Mouse (Mus musculus) midbrain, postnatal 0 days (tissue): Measurements from ENCODE around the gene Casz1. TPM values are rescaled to one million over a fixed set of nuclear protein-coding genes. Genes with fewer than 3 reads are reported as not detected.

Experiments used
- ATAC-seq: fragments of 200-750 bp; cut with Nextera tagmentation; 2 replicates; pipeline ENCODE4 v1.8.0; 2017; ENCODE audit warnings: moderate number of reproducible peaks, mild to moderate bottlenecking, moderate TSS enrichment, moderate library complexity; ENCODE audit not compliant: low FRiP score
- DNase-seq: peaks from one replicate; pipeline ENCODE4 v3.0.0-alpha.2; 2015; ENCODE audit warnings: low spot score
- H3K27ac ChIP-seq: fragments of 300-500 bp; sonication (generic); 2 replicates; pipeline ENCODE4 v1.5.1; 2014; ENCODE audit warnings: low read depth, mild to moderate bottlenecking, low read length, mixed read lengths
- H3K27me3 ChIP-seq: fragments of 300-500 bp; sonication (generic); 2 replicates; pipeline ENCODE4 v1.6.1; 2014; ENCODE audit warnings: low read length, control low read depth, mixed read lengths; ENCODE audit not compliant: insufficient read depth
- H3K36me3 ChIP-seq: fragments of 300-500 bp; sonication (generic); 2 replicates; pipeline ENCODE4 v1.6.1; 2014; ENCODE audit warnings: low read length, control low read depth, mixed read lengths; ENCODE audit not compliant: insufficient read depth
- H3K4me1 ChIP-seq: fragments of 300-500 bp; sonication (generic); 2 replicates; pipeline ENCODE4 v1.6.1; 2014; ENCODE audit warnings: mild to moderate bottlenecking, control low read depth, antibody characterized with exemption, low read length, mixed read lengths; ENCODE audit not compliant: insufficient read depth
- H3K4me2 ChIP-seq: fragments of 300-500 bp; sonication (generic); 2 replicates; pipeline ENCODE4 v1.6.1; 2014; ENCODE audit warnings: low read depth, mild to moderate bottlenecking, low read length, mixed read lengths; ENCODE audit not compliant: poor library complexity, severe bottlenecking
- H3K4me3 ChIP-seq: fragments of 300-500 bp; sonication (generic); 2 replicates; pipeline ENCODE4 v1.5.1; 2014; ENCODE audit warnings: low read depth, mild to moderate bottlenecking, low read length, moderate library complexity
- H3K9ac ChIP-seq: fragments of 300-500 bp; sonication (generic); replicated peaks from 2 replicates; pipeline ENCODE4 v1.6.1; 2014; ENCODE audit warnings: mild to moderate bottlenecking, low read length, moderate library complexity, mixed read lengths; ENCODE audit not compliant: poor library complexity, severe bottlenecking
- H3K9me3 ChIP-seq: fragments of 300-500 bp; sonication (generic); 2 replicates; pipeline ENCODE4 v1.6.1; 2016; ENCODE audit warnings: low read length, control low read depth
- CTCF ChIP-seq: IDR thresholded peaks from 2 replicates; pipeline ENCODE4 v1.5.1; 2016; ENCODE audit warnings: antibody characterized with exemption, mild to moderate bottlenecking
- WGBS: fragments of 180-500 bp; shearing (Covaris S2); extraction: QIAGEN DNeasy Blood & Tissue Kit; methylation state at CpG from one replicate; pipeline ENCODE4 v1.1.7; 2014; 5-methylcytosine and 5-hydroxymethylcytosine counted together
- polyA plus RNA-seq: library from polyadenylated mRNA; unstranded; fragments of >200 nt; fragmentation: Nextera tagmentation; extraction: Ambion mirVana; gene quantifications from 2 replicates; pipeline ENCODE4 v1.2.1, GENCODE M21; 2015
- total RNA-seq: library from RNA; depleted of rRNA; stranded (reverse); fragments of >200 nt; gene quantifications from 2 replicates; pipeline ENCODE4 v1.2.3, GENCODE M21; 2014

The Casz1 gene
- total and polyA plus RNA-seq, 2 experiments from 2014 or later: 2.0 to 3.7 TPM

GRCm38 (mm10) chr4:148925589-148926359 lies 121.5 kb downstream of the Casz1 start:
- 34% methylated on average over 18 of the region's 18 CpGs for WGBS
- H3K27me3 ChIP-seq: 0 out of 2 replicates have a peak, but pooled peaks cover 13% of the 10 kb centered on the region
- H3K27ac ChIP-seq: no peak overlapping the region
- no peaks in the 10 kb centered on the region for H3K36me3 ChIP-seq
- no peaks in the 10 kb centered on the region for H3K9me3 ChIP-seq
- DNase-seq: no peak
- H3K9ac ChIP-seq: no peak overlapping the region
- no peak for TF ChIP-seq CTCF
- H3K4me2 ChIP-seq: no peak overlapping the region
- no peak for ATAC-seq
- peaks cover 11% of the 10 kb centered on the region; the same call in 1 of the 2 replicates for H3K4me1 ChIP-seq
- no peak overlapping the region for H3K4me3 ChIP-seq

- no peak for ATAC-seq
- H3K27me3 ChIP-seq: 0 out of 2 replicates have a peak, but pooled peaks cover 13% of the 10 kb centered on the region
- no peak overlapping the region for H3K9ac ChIP-seq
- no peak overlapping the region for H3K27ac ChIP-seq
- 39% methylated on average over 8 of the region's 8 CpGs for WGBS
- DNase-seq: no peak
- no peak for TF ChIP-seq CTCF
- no peak overlapping the region for H3K4me3 ChIP-seq
- no peaks in the 10 kb centered on the region for H3K9me3 ChIP-seq
- no peak overlapping the region for H3K4me2 ChIP-seq
- peaks cover 8% of the 10 kb centered on the region; the same call in 1 of the 2 replicates for H3K4me1 ChIP-seq
- no peaks in the 10 kb centered on the region for H3K36me3 ChIP-seq
Observed at GRCm38 (mm10) chr4:148926459-148926858, 122.2 kb downstream of the Casz1 start.

GRCm38 (mm10) chr4:148928316-148928715 lies 124.1 kb downstream of the Casz1 start:
- Histone ChIP-seq H3K4me2 (no peak overlapping the region), H3K9me3 (no peaks in the 10 kb centered on the region), H3K4me3 (no peak overlapping the region), H3K4me1 (no peaks in the 10 kb centered on the region), H3K36me3 (no peaks in the 10 kb centered on the region), H3K9ac (0 out of 2 replicates have a peak overlapping the region, but pooled peaks have one; percentile 24), H3K27ac (no peak overlapping the region), H3K27me3 (0 out of 2 replicates have a peak, but pooled peaks cover 13% of the 10 kb centered on the region)
- ATAC-seq (no peak), DNase-seq (no peak)
- WGBS: 82% methylated on average over 9 of the region's 9 CpGs
- no peak for TF ChIP-seq CTCF

- TF ChIP-seq CTCF: no peak
- no peaks in the 10 kb centered on the region for H3K4me1 ChIP-seq
- no peaks in the 10 kb centered on the region for H3K9me3 ChIP-seq
- no peak overlapping the region for H3K4me3 ChIP-seq
- no peak for ATAC-seq
- 0 out of 2 replicates have a peak, but pooled peaks cover 13% of the 10 kb centered on the region for H3K27me3 ChIP-seq
- H3K4me2 ChIP-seq: no peak overlapping the region
- H3K36me3 ChIP-seq: no peaks in the 10 kb centered on the region
- H3K27ac ChIP-seq: no peak overlapping the region
- H3K9ac ChIP-seq: no peak overlapping the region
- no peak for DNase-seq
- 91% methylated on average over 16 of the region's 16 CpGs for WGBS
Observed at GRCm38 (mm10) chr4:148928876-148929275, 124.6 kb downstream of the Casz1 start.

GRCm38 (mm10) chr4:148930721-148931229 lies 126.5 kb downstream of the Casz1 start:
- H3K36me3 ChIP-seq: no peaks in the 10 kb centered on the region
- H3K4me1 ChIP-seq: no peaks in the 10 kb centered on the region; the same call in 1 of the 2 replicates
- no peak overlapping the region for H3K9ac ChIP-seq
- no peak for ATAC-seq
- no peak overlapping the region for H3K4me3 ChIP-seq
- DNase-seq: no peak
- WGBS: 60% methylated on average over 9 of the region's 9 CpGs
- H3K4me2 ChIP-seq: no peak overlapping the region
- TF ChIP-seq CTCF: no peak
- 0 out of 2 replicates have a peak, but pooled peaks cover 5% of the 10 kb centered on the region for H3K27me3 ChIP-seq
- H3K27ac ChIP-seq: no peak overlapping the region
- no peaks in the 10 kb centered on the region for H3K9me3 ChIP-seq

- TF ChIP-seq CTCF: no peak
- ATAC-seq: no peak
- no peaks in the 10 kb centered on the region for H3K36me3 ChIP-seq
- H3K9me3 ChIP-seq: no peaks in the 10 kb centered on the region
- no peak overlapping the region for H3K4me3 ChIP-seq
- no peak overlapping the region for H3K9ac ChIP-seq
- no peaks in the 10 kb centered on the region; the same call in 1 of the 2 replicates for H3K4me1 ChIP-seq
- H3K4me2 ChIP-seq: no peak overlapping the region
- H3K27ac ChIP-seq: no peak overlapping the region
- peaks cover 3% of the 10 kb centered on the region; the same call in 1 of the 2 replicates for H3K27me3 ChIP-seq
- no peak for DNase-seq
- WGBS: 94% methylated on average over 13 of the region's 13 CpGs
Observed at GRCm38 (mm10) chr4:148933109-148933508, 128.9 kb downstream of the Casz1 start.
